Mouse (Mus musculus): ENCODE results near the gene Plxna1.

The Plxna1 gene

GRCm38 (mm10) chr6:89360709-89361417 lies 1.6 kb downstream of the Plxna1 start:
- DNase-seq: no peak

- no peak for DNase-seq
Measured at GRCm38 (mm10) chr6:89359771-89360708, 2.4 kb downstream of the Plxna1 start.

- DNase-seq: no peak
Measured at GRCm38 (mm10) chr6:89359192-89359591, 3.2 kb downstream of the Plxna1 start.

- no peak for DNase-seq
Measured at GRCm38 (mm10) chr6:89355661-89356060, 6.8 kb downstream of the Plxna1 start.

- no peak for DNase-seq
Measured at GRCm38 (mm10) chr6:89354726-89355125, 7.7 kb downstream of the Plxna1 start.

GRCm38 (mm10) chr6:89354076-89354475 lies 8.3 kb downstream of the Plxna1 start:
- DNase-seq: no peak

GRCm38 (mm10) chr6:89353101-89353500 lies 9.3 kb downstream of the Plxna1 start:
- DNase-seq: no peak

- DNase-seq: no peak
Measured at GRCm38 (mm10) chr6:89351441-89352137, 10.8 kb downstream of the Plxna1 start.

- no peak for DNase-seq
Measured at GRCm38 (mm10) chr6:89350520-89350919, 11.9 kb downstream of the Plxna1 start.

GRCm38 (mm10) chr6:89350037-89350515 lies 12.3 kb downstream of the Plxna1 start:
- no peak for DNase-seq

GRCm38 (mm10) chr6:89348363-89348762 lies 14.1 kb downstream of the Plxna1 start:
- peak; percentile 75 for DNase-seq

GRCm38 (mm10) chr6:89347792-89348191 lies 14.6 kb downstream of the Plxna1 start:
- DNase-seq: no peak

- no peak for DNase-seq
Measured at GRCm38 (mm10) chr6:89345855-89346254, 16.6 kb downstream of the Plxna1 start.

- DNase-seq: no peak
Measured at GRCm38 (mm10) chr6:89345486-89345785, 17.0 kb downstream of the Plxna1 start.

GRCm38 (mm10) chr6:89344613-89345485 lies 17.6 kb downstream of the Plxna1 start:
- no peak for DNase-seq

GRCm38 (mm10) chr6:89341981-89342380 lies 20.4 kb downstream of the Plxna1 start:
- no peak for DNase-seq

GRCm38 (mm10) chr6:89339447-89339846 lies 23.0 kb downstream of the Plxna1 start:
- DNase-seq: no peak

GRCm38 (mm10) chr6:89338733-89339132 lies 23.7 kb downstream of the Plxna1 start:
- DNase-seq: no peak

- no peak for DNase-seq
Measured at GRCm38 (mm10) chr6:89337574-89337973, 24.8 kb downstream of the Plxna1 start.

- DNase-seq: no peak
Measured at GRCm38 (mm10) chr6:89333964-89334702, 28.3 kb downstream of the Plxna1 start.

GRCm38 (mm10) chr6:89330957-89331356 lies 31.5 kb downstream of the Plxna1 start:
- DNase-seq: peak; percentile 31

- DNase-seq: no peak
Measured at GRCm38 (mm10) chr6:89328634-89329033, 33.8 kb downstream of the Plxna1 start.
